Mouse (Mus musculus): ENCODE measurements at regions not wholly inside any gene's neighbourhood (a gene's known extent, or its start where the extent isn't known, plus 50 kb on each side); places are given as distances from the start of the nearest gene placed in this dataset.

GRCm38 (mm10) chr19:32961525-32961924 lies 204.2 kb downstream of the Pten start:
- TF ChIP-seq CTCF (IDR thresholded peaks at IDR 0.05; ENCODE audit: borderline replicate concordance, insufficient read depth, low read length) (no peak), POLR2A (IDR thresholded peaks at IDR 0.05; ENCODE audit: low read depth, low read length) (no peak)
